Mouse (Mus musculus): ENCODE measurements at regions not wholly inside any gene's neighbourhood (a gene's known extent, or its start where the extent isn't known, plus 50 kb on each side); places are given as distances from the start of the nearest gene placed in this dataset.

GRCm38 (mm10) chr3:47348451-47348850, 900.4 kb upstream of the Pabpc4l start:
- no peak for TF ChIP-seq POLR2A (IDR thresholded peaks at IDR 0.05; ENCODE audit: borderline replicate concordance, insufficient read depth, low read length)
- H3K27ac ChIP-seq (ENCODE audit: insufficient read depth, low read length) = no peak overlapping the region
- H3K4me1 ChIP-seq (ENCODE audit: control insufficient read depth, insufficient read depth, low read length) = no peaks in the 10 kb centered on the region
- H3K4me3 ChIP-seq (replicated peaks; ENCODE audit: insufficient read depth, low read depth, low read length) = no peak overlapping the region
- no peaks in the 10 kb centered on the region for H3K27me3 ChIP-seq (ENCODE audit: control insufficient read depth, insufficient read depth, low read length)
- no peak for DNase-seq

- DNase-seq = no peak
- TF ChIP-seq CTCF (IDR thresholded peaks at IDR 0.05; ENCODE audit: borderline replicate concordance, insufficient read depth, low read depth, low read length) (no peak), POLR2A (IDR thresholded peaks at IDR 0.05; ENCODE audit: borderline replicate concordance, insufficient read depth, low read length) (no peak)
- Histone ChIP-seq H3K27ac (ENCODE audit: insufficient read depth, low read length) (no peak overlapping the region), H3K4me1 (ENCODE audit: control insufficient read depth, insufficient read depth, low read length) (no peaks in the 10 kb centered on the region), H3K4me3 (replicated peaks; ENCODE audit: insufficient read depth, low read depth, low read length) (no peak overlapping the region), H3K27me3 (ENCODE audit: control insufficient read depth, insufficient read depth, low read length) (no peaks in the 10 kb centered on the region)
- 9% methylated on average over 2 of the region's 2 CpGs for WGBS
These were observed 868.5 kb upstream of the Pabpc4l start for GRCm38 (mm10) chr3:47316356-47317028.

GRCm38 (mm10) chr3:47281783-47282182, 833.8 kb upstream of the Pabpc4l start:
- Histone ChIP-seq H3K4me1 (ENCODE audit: control insufficient read depth, insufficient read depth, low read length) (no peaks in the 10 kb centered on the region), H3K4me3 (replicated peaks; ENCODE audit: insufficient read depth, low read depth, low read length) (no peak overlapping the region), H3K27ac (ENCODE audit: insufficient read depth, low read length) (no peak overlapping the region), H3K27me3 (ENCODE audit: control insufficient read depth, insufficient read depth, low read length) (no peaks in the 10 kb centered on the region)
- DNase-seq = no peak
- TF ChIP-seq CTCF (IDR thresholded peaks at IDR 0.05; ENCODE audit: borderline replicate concordance, insufficient read depth, low read depth, low read length) = no peak
- no peak for TF ChIP-seq POLR2A (IDR thresholded peaks at IDR 0.05; ENCODE audit: borderline replicate concordance, insufficient read depth, low read length)
- 61% methylated on average over 1 of the region's 1 CpGs for WGBS

- WGBS = 12% methylated on average over 5 of the region's 5 CpGs
- DNase-seq = peak in 1 of 2 experiments; percentile 6
These were observed 832.3 kb upstream of the Pabpc4l start for GRCm38 (mm10) chr3:47280270-47280669.

GRCm38 (mm10) chr3:47241030-47241429, 793.0 kb upstream of the Pabpc4l start:
- WGBS = 42% methylated on average over 3 of the region's 3 CpGs
- no peaks in the 10 kb centered on the region for H3K27me3 ChIP-seq (ENCODE audit: control insufficient read depth, insufficient read depth, low read length)
- no peak overlapping the region for H3K27ac ChIP-seq (ENCODE audit: insufficient read depth, low read length)
- H3K4me3 ChIP-seq (replicated peaks; ENCODE audit: insufficient read depth, low read depth, low read length) = no peak overlapping the region
- no peaks in the 10 kb centered on the region for H3K4me1 ChIP-seq (ENCODE audit: control insufficient read depth, insufficient read depth, low read length)
- TF ChIP-seq CTCF (IDR thresholded peaks at IDR 0.05; ENCODE audit: borderline replicate concordance, insufficient read depth, low read depth, low read length) = no peak
- DNase-seq = no peak

More at GRCm38 (mm10) chr3:47280270-47280669, 832.3 kb upstream of the Pabpc4l start:
- TF ChIP-seq POLR2A (IDR thresholded peaks at IDR 0.05; ENCODE audit: borderline replicate concordance, insufficient read depth, low read length) (no peak), CTCF (IDR thresholded peaks at IDR 0.05; ENCODE audit: borderline replicate concordance, insufficient read depth, low read depth, low read length) (no peak)
- Histone ChIP-seq H3K27ac (ENCODE audit: insufficient read depth, low read length) (no peak overlapping the region), H3K4me3 (replicated peaks; ENCODE audit: insufficient read depth, low read depth, low read length) (no peak overlapping the region), H3K4me1 (ENCODE audit: control insufficient read depth, insufficient read depth, low read length) (no peaks in the 10 kb centered on the region), H3K27me3 (ENCODE audit: control insufficient read depth, insufficient read depth, low read length) (no peaks in the 10 kb centered on the region)

GRCm38 (mm10) chr3:47230234-47230633, 782.2 kb upstream of the Pabpc4l start:
- Histone ChIP-seq H3K4me3 (replicated peaks; ENCODE audit: insufficient read depth, low read depth, low read length) (no peak overlapping the region), H3K27me3 (ENCODE audit: control insufficient read depth, insufficient read depth, low read length) (no peaks in the 10 kb centered on the region), H3K4me1 (ENCODE audit: control insufficient read depth, insufficient read depth, low read length) (no peaks in the 10 kb centered on the region), H3K27ac (ENCODE audit: insufficient read depth, low read length) (no peak overlapping the region)
- TF ChIP-seq CTCF (IDR thresholded peaks at IDR 0.05; ENCODE audit: borderline replicate concordance, insufficient read depth, low read depth, low read length) (no peak), POLR2A (IDR thresholded peaks at IDR 0.05; ENCODE audit: borderline replicate concordance, insufficient read depth, low read length) (no peak)
- 93% methylated on average over 6 of the region's 6 CpGs for WGBS
- no peak for DNase-seq

- TF ChIP-seq POLR2A (IDR thresholded peaks at IDR 0.05; ENCODE audit: borderline replicate concordance, insufficient read depth, low read length) = no peak
- TF ChIP-seq CTCF (IDR thresholded peaks at IDR 0.05; ENCODE audit: borderline replicate concordance, insufficient read depth, low read depth, low read length) = no peak
- Histone ChIP-seq H3K27ac (ENCODE audit: insufficient read depth, low read length) (no peak overlapping the region), H3K4me3 (replicated peaks; ENCODE audit: insufficient read depth, low read depth, low read length) (no peak overlapping the region), H3K27me3 (ENCODE audit: control insufficient read depth, insufficient read depth, low read length) (no peaks in the 10 kb centered on the region), H3K4me1 (ENCODE audit: control insufficient read depth, insufficient read depth, low read length) (no peaks in the 10 kb centered on the region)
- WGBS = 49% methylated on average over 1 of the region's 1 CpGs
- no peak for DNase-seq
These were observed 770.6 kb upstream of the Pabpc4l start for GRCm38 (mm10) chr3:47218587-47218986.

- no peak for TF ChIP-seq POLR2A (IDR thresholded peaks at IDR 0.05; ENCODE audit: borderline replicate concordance, insufficient read depth, low read length)
- TF ChIP-seq CTCF (IDR thresholded peaks at IDR 0.05; ENCODE audit: borderline replicate concordance, insufficient read depth, low read depth, low read length) = no peak
- no peaks in the 10 kb centered on the region for H3K4me1 ChIP-seq (ENCODE audit: control insufficient read depth, insufficient read depth, low read length)
- 12% methylated on average over 2 of the region's 2 CpGs for WGBS
- H3K4me3 ChIP-seq (replicated peaks; ENCODE audit: insufficient read depth, low read depth, low read length) = no peak overlapping the region
- H3K27ac ChIP-seq (ENCODE audit: insufficient read depth, low read length) = no peak overlapping the region
- no peak for DNase-seq
- H3K27me3 ChIP-seq (ENCODE audit: control insufficient read depth, insufficient read depth, low read length) = no peaks in the 10 kb centered on the region
These were observed 765.1 kb upstream of the Pabpc4l start for GRCm38 (mm10) chr3:47213141-47213540.
